Mouse (Mus musculus) hindbrain, postnatal 0 days (tissue): ENCODE data around the gene Erich3. TPM values are rescaled to one million over a fixed set of nuclear protein-coding genes. Genes with fewer than 3 reads are reported as not detected.

Experiments
- ATAC-seq: fragments of 200-750 bp; cut with Nextera tagmentation; 2 replicates; pipeline ENCODE4 v1.8.0; 2017; ENCODE audit warnings: mild to moderate bottlenecking, moderate TSS enrichment, moderate library complexity
- DNase-seq: peaks from one replicate; pipeline ENCODE4 v3.0.0-alpha.2; 2015; ENCODE audit warnings: low spot score
- H3K27ac ChIP-seq: fragments of 300-500 bp; sonication (generic); 2 replicates; pipeline ENCODE4 v1.5.1; 2014; ENCODE audit warnings: mild to moderate bottlenecking
- H3K27me3 ChIP-seq: fragments of 300-500 bp; sonication (generic); 2 replicates; pipeline ENCODE4 v1.6.1; 2014; ENCODE audit warnings: low read length, mixed read lengths; ENCODE audit not compliant: insufficient read depth
- H3K36me3 ChIP-seq: fragments of 300-500 bp; sonication (generic); 2 replicates; pipeline ENCODE4 v1.6.1; 2014; ENCODE audit warnings: low read length, mixed read lengths; ENCODE audit not compliant: insufficient read depth
- H3K4me1 ChIP-seq: fragments of 300-500 bp; sonication (generic); 2 replicates; pipeline ENCODE4 v1.6.1; 2014; ENCODE audit warnings: antibody characterized with exemption, low read length, mixed read lengths; ENCODE audit not compliant: insufficient read depth
- H3K4me2 ChIP-seq: fragments of 300-500 bp; sonication (generic); 2 replicates; pipeline ENCODE4 v1.6.1; 2014; ENCODE audit warnings: low read depth, mild to moderate bottlenecking, low read length, moderate library complexity, mixed read lengths
- H3K4me3 ChIP-seq: fragments of 300-500 bp; sonication (generic); 2 replicates; pipeline ENCODE4 v1.5.1; 2014; ENCODE audit warnings: low read length
- H3K9ac ChIP-seq: fragments of 300-500 bp; sonication (generic); replicated peaks from 2 replicates; pipeline ENCODE4 v1.6.1; 2014; ENCODE audit warnings: mild to moderate bottlenecking, low read length, moderate library complexity, mixed read lengths
- H3K9me3 ChIP-seq: fragments of 300-500 bp; sonication (generic); 2 replicates; pipeline ENCODE4 v1.6.1; 2016; ENCODE audit warnings: low read length, mixed read lengths
- CTCF ChIP-seq: IDR thresholded peaks from 2 replicates; pipeline ENCODE4 v1.5.1; 2016; ENCODE audit warnings: antibody characterized with exemption, control low read depth, low read depth
- WGBS: fragments of 180-500 bp; shearing (Covaris S2); extraction: QIAGEN DNeasy Blood & Tissue Kit; methylation state at CpG from one replicate; pipeline ENCODE4 v1.1.7; 2014; 5-methylcytosine and 5-hydroxymethylcytosine counted together
- polyA plus RNA-seq: library from polyadenylated mRNA; unstranded; fragments of >200 nt; fragmentation: Nextera tagmentation; extraction: Ambion mirVana; gene quantifications from 2 replicates; pipeline ENCODE4 v1.2.1, GENCODE M21; 2015
- total RNA-seq: library from RNA; depleted of rRNA; stranded (reverse); fragments of >200 nt; gene quantifications from 2 replicates; pipeline ENCODE4 v1.2.3, GENCODE M21; 2014

The Erich3 gene
- total and polyA plus RNA-seq, 2 experiments from 2014 or later = 2.5 to 2.7 TPM

- ATAC-seq = no peak
- DNase-seq = no peak
- WGBS = 76% methylated on average over 5 of the region's 5 CpGs
- no peaks in the 10 kb centered on the region for H3K36me3 ChIP-seq
- no peak for TF ChIP-seq CTCF
- H3K9me3 ChIP-seq = no peaks in the 10 kb centered on the region
- H3K4me1 ChIP-seq = no peaks in the 10 kb centered on the region
- no peak overlapping the region for H3K9ac ChIP-seq
- no peak overlapping the region for H3K4me2 ChIP-seq
- H3K27me3 ChIP-seq = no peaks in the 10 kb centered on the region
- H3K4me3 ChIP-seq = no peak overlapping the region
- no peak overlapping the region for H3K27ac ChIP-seq
Observed at GRCm38 (mm10) chr3:154671013-154671412, 7.4 kb downstream of the Erich3 start.

- ATAC-seq (no peak), DNase-seq (no peak)
- H3K4me2 ChIP-seq = no peak overlapping the region
- H3K36me3 ChIP-seq = no peaks in the 10 kb centered on the region
- H3K27ac ChIP-seq = no peak overlapping the region
- WGBS = 60% methylated on average over 8 of the region's 8 CpGs
- H3K27me3 ChIP-seq = no peaks in the 10 kb centered on the region
- H3K9me3 ChIP-seq = no peaks in the 10 kb centered on the region
- no peaks in the 10 kb centered on the region for H3K4me1 ChIP-seq
- TF ChIP-seq CTCF = no peak
- H3K9ac ChIP-seq = no peak overlapping the region
- no peak overlapping the region for H3K4me3 ChIP-seq
Observed at GRCm38 (mm10) chr3:154673326-154673725, 9.7 kb downstream of the Erich3 start.

GRCm38 (mm10) chr3:154682570-154682969, 18.9 kb downstream of the Erich3 start:
- Histone ChIP-seq H3K4me2 (no peak overlapping the region), H3K4me3 (no peak overlapping the region), H3K27me3 (no peaks in the 10 kb centered on the region), H3K36me3 (no peaks in the 10 kb centered on the region), H3K9ac (no peak overlapping the region), H3K4me1 (no peaks in the 10 kb centered on the region), H3K9me3 (no peaks in the 10 kb centered on the region), H3K27ac (no peak overlapping the region)
- DNase-seq (no peak), ATAC-seq (no peak)
- TF ChIP-seq CTCF = no peak
- 64% methylated on average over 2 of the region's 2 CpGs for WGBS

GRCm38 (mm10) chr3:154683667-154684066, 20.0 kb downstream of the Erich3 start:
- Histone ChIP-seq H3K9me3 (no peaks in the 10 kb centered on the region), H3K4me2 (no peak overlapping the region), H3K27me3 (no peaks in the 10 kb centered on the region), H3K4me1 (no peaks in the 10 kb centered on the region), H3K9ac (no peak overlapping the region), H3K27ac (no peak overlapping the region), H3K36me3 (no peaks in the 10 kb centered on the region), H3K4me3 (no peak overlapping the region)
- no peak for ATAC-seq
- no peak for DNase-seq
- no peak for TF ChIP-seq CTCF
- WGBS = 79% methylated on average over 2 of the region's 2 CpGs

GRCm38 (mm10) chr3:154690260-154690659, 26.6 kb downstream of the Erich3 start:
- no peak for ATAC-seq

GRCm38 (mm10) chr3:154691897-154692571, 28.4 kb downstream of the Erich3 start:
- peak; percentile 84 for DNase-seq
- Histone ChIP-seq H3K27me3 (no peaks in the 10 kb centered on the region), H3K9ac (no peak overlapping the region), H3K36me3 (no peaks in the 10 kb centered on the region), H3K4me3 (no peak overlapping the region), H3K27ac (peak overlapping the region; percentile 41; the same call in 1 of the 2 replicates), H3K4me1 (peaks cover 10% of the 10 kb centered on the region; the same call in 1 of the 2 replicates), H3K4me2 (peak overlapping the region; percentile 44), H3K9me3 (no peaks in the 10 kb centered on the region)
- TF ChIP-seq CTCF = no peak
- 32% methylated on average over 14 of the region's 14 CpGs for WGBS
- ATAC-seq = peak; percentile 91

More at GRCm38 (mm10) chr3:154690260-154690659, 26.6 kb downstream of the Erich3 start:
- Histone ChIP-seq H3K4me3 (no peak overlapping the region), H3K9ac (no peak overlapping the region), H3K4me1 (peaks cover 10% of the 10 kb centered on the region; the same call in 1 of the 2 replicates), H3K36me3 (no peaks in the 10 kb centered on the region), H3K9me3 (no peaks in the 10 kb centered on the region), H3K27me3 (no peaks in the 10 kb centered on the region), H3K27ac (no peak overlapping the region), H3K4me2 (no peak overlapping the region)
- no peak for TF ChIP-seq CTCF
- DNase-seq = no peak

GRCm38 (mm10) chr3:154692572-154692922, 28.9 kb downstream of the Erich3 start:
- Histone ChIP-seq H3K36me3 (no peaks in the 10 kb centered on the region), H3K4me3 (no peak overlapping the region), H3K27me3 (no peaks in the 10 kb centered on the region), H3K4me1 (peaks cover 10% of the 10 kb centered on the region; the same call in 1 of the 2 replicates), H3K9ac (no peak overlapping the region), H3K9me3 (no peaks in the 10 kb centered on the region), H3K27ac (no peak overlapping the region), H3K4me2 (peak overlapping the region; percentile 44; the same call in 1 of the 2 replicates)
- DNase-seq = no peak
- no peak; the same call in 1 of the 2 replicates for ATAC-seq
- no peak for TF ChIP-seq CTCF
- whole genome bisulfite sequencing = 60% methylated on average over 3 of the region's 3 CpGs
